Mouse (Mus musculus): ENCODE measurements around the gene Wscd2.

Wscd2 gene

DNA sequence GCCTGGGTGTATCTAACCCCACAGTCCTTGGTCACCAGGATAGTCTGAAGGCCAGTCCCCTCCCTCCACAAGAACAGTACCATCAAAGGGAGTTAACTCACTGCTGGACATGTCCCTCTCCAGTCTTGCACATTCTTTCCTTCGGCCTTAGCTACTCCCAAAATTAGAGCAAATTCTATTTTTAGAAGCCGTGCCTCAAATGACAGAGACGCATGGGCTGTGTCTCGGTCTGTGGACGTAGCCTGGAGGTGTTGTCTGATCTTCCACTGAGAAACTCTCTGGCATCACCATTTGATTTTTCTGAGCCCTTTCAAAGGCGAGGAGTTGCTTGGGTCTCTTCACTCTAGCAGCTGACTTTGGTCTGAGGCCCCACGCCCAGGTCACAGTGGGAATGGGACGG is 2.3 kb upstream of the Wscd2 start:
- no peak for DNase-seq

DNA sequence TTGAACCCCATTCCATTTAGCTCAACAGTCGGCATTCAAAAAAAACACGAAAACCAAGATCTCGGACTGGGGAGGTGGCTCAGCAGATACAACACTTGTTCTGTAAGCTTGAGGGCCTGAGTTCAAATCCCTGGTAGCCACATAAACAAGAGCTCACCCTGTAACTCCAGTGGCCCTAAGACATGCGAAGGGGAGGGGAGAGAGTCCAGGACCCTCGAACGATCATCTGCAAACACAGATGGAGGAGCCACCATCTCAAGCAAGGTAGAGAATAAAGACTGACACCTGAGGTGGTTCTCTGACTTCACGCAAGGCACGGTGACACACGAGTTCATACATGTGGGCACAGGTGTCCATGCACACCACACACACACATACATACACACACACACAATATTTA is 516 bp upstream of the Wscd2 start:
- DNase-seq = no peak

DNA sequence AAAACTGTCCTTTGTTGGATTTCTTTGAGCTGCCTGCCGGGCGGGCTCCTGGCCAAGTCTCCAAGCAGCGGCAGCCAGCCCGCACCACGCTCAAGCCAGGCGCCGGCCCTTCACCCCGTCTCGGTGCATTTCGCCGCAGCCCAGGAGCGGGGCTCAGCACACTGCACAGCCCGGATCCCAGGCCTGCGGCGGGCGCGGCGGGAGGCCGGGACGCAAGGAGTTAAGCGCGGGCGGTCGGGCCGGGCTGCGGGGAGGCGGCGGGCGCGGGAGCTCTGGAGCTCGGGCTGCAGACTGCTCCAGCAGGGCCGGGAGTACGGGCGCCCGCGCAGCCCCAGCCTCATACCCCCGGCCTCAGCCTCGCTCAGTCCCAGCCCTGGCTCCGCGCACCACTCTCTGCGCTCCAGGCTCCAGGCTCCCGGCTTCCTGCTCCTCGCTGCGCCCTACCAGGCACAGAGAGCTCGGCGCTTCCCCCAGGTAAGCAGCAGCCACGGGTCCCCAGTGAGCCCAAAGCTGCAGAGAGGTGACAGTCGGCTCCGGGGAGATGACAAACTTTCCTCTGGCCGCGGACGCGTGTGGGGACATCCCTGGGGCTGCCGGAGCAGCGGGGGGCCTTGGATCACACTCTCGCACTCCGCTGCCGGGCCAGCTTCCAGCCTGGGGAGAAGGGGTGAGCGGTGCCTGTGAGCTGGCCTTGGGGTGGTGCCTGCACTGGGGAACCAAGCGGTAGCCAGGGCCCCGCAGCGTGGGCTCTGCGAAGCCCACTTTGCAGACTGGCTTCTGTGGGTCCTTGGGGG is 531 bp downstream of the Wscd2 start:
- no peak for DNase-seq

DNA sequence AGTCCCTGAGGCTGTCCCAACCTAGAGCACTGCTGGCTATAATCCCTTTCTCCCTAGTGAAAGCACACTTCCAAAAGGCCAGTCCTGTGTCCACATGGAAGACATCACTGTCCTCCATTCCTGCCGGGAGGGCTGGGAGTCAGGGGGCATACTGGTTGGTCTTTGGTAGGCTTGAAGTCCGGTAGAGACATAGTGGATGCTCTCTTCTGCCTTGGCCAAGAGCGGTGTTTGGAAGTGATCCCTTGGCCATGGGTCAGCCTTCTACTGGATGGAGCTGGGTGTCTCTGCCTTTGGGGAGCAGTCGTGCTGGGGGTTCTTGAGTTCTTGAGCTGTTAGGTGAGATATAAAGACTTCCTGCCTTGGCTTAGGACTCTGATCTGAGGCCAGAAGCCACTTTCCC is 1.4 kb downstream of the Wscd2 start:
- no peak for DNase-seq

DNA sequence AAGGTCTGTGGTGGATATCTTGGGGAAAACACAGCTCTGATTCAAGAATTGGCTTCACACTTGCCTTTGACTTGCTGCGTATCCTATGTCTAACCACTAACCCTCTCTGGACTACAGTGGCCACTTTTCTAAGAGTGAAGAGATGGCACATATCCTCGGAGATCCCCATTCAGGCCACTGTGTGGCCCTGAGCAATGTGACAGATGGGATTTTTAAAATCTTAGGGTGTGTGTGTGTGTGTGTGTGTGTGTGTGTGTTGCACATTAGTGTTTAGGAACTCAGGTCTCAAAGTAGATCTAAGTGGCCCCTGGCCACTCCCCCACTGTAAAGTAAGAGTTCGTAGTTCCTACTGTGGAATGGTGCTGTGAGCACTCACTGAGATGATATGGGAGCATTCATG is 1.9 kb downstream of the Wscd2 start:
- no peak for DNase-seq

DNA sequence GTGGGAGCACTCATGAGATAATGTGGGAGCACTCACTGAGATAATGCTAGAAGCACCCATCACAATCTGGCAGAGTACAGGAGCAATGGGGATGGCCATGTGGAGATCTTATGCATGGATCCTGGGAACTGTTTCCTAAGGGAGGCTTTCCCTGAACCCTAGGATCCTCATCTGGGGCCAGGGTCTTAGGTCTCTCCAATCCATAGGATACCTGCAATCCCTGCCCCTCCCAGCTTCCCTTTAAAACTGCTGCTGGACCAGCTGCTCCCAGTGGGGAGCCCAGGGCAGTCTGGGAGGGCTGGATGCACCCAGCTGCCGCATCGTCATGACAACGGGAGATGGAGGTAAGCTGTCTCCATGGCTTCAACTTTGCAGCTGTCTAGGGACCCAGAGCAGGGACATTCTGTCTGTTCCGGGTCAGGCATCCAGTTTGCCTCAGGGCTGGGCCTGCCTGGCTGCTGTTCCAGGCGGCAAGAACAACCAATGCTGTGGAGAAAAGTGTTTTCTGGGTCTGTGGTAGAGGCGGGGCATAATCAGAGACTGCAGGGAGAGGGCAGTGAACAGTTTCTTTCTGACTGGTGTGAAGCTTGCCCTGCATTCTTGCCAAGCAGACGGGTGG is 2.4 kb downstream of the Wscd2 start:
- DNase-seq = no peak

DNA sequence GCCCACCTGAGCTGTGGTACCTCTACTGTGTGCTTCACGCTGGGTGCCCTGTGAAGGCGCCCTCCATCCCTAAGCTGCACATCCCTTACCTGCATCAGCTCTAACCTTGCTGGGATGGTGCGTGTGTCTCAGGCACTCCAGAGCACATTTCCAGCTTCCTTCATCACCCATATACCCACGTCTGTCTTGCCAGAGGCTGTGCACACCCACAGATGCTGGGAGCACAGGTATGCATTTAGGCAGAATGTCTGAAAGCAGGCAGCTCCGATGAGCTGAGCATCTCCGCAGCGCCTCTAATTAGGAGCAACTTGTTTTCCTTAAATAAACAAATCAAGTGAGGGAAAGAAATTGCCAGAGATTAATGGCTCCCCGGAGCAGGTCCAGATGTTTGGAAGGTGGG is 3.9 kb downstream of the Wscd2 start:
- no peak for DNase-seq

DNA sequence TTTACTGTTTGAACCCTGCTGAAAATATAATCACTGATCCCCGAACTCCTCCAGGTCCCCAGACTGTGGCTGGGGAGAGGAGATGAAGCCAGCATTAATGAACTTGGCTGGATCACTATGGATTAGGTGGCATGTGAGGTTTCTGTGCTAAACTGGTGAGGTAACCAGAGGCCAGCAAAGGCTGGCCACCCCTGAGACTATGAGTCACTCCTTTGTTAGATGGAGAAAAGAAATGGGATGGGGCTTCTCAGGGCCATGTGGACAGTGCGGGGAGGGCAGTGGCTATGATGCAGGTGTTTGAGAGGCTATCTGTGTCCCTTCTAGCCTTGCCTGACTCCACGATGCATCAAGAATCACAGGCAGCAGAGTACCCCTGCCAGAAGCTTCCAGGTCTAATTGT is 6.8 kb downstream of the Wscd2 start:
- no peak for DNase-seq

DNA sequence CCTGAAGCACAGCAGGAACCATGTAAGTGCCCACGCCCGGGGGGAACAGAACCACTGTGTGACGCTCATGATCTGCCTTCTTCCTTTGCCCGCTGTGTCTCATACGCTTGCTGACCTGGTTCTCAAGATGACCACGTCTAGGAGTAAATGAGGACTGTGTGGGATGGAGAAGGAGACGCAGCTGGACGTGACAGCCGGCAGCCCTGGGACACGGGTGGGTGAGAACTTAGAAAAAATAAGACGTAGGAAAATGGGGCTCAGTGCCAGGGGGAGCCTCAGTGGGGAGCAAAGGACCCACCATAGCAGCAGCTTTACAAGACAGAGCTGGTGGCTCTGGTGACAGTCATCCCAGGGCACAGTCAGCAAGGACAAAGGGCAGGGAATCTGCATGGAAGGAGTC is 9.3 kb downstream of the Wscd2 start:
- DNase-seq = no peak

DNA sequence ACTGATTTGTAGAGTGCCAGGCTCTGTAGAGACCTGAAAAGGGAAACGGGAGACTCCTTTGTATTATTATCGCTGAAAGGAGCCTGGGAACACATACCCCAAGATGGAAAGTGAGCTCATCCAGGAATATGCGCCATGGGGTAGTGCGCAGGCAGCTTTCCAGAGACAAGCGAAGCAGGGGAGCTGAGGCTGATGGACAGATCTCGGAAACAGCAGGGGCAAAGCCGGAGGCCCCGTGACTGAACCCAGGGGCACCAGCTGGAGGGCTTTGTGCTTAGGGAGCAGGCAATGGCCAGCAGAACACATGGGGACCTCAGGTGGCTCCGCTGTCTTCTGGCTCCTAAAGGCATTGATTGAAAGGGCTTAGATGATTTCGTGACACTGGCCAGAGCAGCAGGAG is 13.1 kb downstream of the Wscd2 start:
- DNase-seq = no peak

DNA sequence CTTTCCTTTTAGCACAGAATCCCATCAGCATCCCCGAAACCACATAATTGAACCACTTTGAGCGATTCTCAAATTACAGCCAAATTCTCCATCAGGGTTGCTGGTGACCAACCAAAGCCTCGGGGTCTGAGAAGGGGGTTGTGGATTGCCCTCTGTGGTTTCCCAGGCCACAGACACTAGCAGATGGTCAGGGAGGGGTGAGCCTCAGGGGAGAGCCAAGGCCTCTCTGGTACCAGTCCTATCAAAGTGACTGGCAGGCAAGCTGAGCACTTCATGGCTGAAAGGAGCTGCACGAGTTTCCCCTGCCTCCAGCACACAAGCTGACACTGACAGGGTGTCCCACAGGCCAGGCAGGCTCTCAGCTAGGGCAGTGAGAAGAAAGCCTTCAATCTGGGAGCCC is 14.5 kb downstream of the Wscd2 start:
- no peak for DNase-seq

DNA sequence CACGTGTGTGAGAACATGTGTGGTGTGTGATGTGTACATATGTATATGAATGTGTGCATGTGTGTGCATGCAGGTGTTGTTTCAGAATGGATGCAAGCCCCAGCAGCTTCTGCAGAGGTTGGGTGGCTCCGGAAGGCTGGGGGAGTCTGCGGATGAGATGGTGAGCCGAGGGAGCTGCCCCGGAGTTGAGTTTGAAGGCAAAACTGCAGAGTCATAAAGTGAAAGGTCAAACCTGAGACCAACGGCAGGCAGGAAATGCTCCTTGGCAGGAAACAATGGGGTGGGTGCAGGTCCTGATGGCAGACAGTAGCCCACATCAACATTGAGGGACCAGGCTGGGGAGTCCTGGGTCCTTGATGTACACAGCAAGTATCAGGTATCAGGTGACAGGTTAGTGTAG is 15.9 kb downstream of the Wscd2 start:
- DNase-seq = no peak

DNA sequence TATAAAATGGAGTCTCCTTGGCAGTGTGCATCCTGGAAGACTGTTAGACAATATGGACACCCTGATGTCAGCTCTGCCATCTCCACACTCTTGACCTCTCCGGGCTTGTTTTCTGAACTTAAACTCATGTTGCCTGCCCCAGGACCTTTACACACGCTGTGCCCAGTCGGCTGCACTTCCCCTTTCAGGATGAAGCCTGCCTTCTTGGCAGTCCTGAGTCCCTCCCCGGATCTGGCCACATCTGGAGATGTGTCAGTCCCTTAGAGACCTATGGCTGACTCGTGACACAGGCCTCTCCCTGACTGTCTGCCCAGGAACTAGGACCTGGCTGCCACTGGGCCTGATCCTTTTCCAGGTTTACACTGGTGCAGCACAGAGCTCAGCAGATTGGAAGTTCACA is 16.6 kb downstream of the Wscd2 start:
- no peak for DNase-seq

DNA sequence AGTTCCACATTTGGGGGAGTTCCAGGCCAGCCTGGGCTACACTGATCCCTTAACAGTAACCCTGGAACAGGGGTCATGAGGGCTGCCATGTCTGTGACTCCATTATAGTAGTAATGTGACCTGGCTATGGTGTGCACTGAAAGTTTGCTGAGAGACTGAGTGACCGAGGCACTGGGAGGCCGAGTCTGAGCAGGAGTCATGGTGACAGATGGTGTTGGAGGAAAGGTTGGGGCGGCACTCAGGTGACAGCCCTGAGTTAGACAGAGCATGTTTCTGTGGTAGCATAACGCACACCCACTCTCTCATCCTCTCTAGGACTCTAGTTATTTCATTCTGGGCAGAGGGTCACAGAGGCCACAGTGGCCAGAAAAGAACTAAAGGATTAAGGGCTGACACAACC is 19.0 kb downstream of the Wscd2 start:
- no peak for DNase-seq

DNA sequence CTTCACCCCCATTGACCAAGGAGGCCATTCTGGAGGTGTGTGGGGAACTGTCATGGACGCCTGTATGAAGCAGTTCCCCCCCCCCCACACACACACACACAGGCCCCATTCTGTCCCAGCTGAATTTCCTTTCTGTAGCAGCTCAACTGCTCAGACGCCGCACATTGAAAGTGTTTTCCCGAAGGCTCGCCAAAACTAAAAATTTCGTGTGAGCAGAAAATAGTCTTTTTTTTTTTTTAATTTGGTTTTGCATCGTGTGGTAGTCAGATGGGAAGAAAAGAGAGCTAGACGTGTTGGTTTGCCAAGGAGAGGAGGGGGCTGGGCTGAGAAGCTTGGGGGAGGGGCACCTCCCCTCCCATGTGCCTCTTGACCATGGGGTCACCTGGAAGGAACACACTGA is 23.5 kb downstream of the Wscd2 start:
- no peak for DNase-seq

DNA sequence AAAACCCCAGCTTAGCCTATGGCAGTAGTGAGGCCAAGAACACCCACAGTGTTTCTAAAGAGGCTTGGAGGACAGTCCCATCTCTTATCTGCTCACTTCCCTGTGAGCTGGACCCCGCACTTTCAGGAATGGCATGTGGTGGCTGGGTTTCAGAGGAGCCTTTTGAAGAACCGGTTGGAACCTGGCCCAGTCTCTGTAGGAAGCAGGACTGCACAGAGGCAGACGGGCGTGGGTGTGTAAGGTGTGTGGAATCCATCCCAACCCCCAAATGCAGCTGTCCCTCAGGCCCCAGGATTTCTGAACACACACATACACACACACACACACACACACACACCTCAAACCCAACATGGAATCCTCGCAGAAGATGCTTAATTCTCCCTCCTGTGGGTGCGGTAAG is 23.9 kb downstream of the Wscd2 start:
- no peak for DNase-seq

DNA sequence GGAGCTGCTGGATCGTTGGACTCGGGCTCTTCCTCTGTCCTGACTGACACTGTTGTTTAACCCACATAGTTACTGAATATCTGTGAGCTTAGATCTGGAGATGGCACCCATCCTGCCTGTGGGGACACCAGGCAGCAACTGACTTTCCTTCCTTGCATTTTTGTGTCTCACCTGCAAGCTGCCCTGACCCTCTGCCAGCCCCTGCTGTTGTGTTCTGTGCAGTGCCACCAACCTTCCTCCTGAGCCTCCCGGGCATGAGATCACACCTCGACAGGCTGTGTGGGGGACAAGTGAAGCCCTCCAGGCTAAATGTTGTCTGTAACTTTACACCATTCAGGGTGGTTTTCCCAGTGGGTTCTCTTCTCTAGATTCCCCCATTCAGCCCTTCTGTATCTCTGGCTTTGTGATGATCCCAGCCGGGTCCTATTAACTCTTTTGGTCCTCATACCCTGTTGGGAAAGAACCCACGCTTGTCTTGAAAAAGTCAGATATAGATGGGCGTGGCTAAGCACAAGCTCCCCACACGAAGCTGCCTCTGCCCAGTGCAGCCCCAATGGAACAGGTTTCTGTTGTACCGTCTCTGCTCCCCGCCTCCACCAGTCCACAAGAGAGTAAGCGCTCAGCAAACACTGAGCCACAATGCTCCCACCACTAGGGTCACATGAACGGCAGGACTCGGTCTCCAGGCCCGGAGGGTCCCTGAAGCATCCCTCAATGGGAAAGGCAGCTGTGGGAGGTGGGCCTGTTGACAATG is 26.2 kb downstream of the Wscd2 start:
- no peak for DNase-seq

DNA sequence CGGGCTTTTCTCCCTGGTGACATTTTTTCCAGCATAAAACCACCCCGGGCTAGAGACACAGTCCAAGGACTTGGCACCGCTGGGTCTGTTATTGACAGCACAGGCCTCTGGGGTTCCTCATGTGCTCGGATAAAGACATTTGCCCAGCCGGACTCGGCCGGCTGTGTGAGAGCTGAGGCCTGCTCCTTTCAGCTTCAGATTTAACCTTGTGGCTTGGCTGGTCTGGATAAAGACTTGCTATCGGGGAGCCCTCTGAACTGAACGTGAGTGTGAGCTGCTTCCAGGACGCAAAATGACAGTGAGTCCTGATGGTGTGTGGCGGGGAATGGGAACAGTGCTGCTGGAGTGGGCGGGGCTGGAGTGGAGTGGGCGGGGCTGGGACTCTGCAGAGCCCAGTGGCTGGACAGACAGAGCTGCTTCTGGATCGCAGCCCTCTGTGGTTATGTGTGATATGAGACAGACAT is 26.8 kb downstream of the Wscd2 start:
- no peak for DNase-seq

DNA sequence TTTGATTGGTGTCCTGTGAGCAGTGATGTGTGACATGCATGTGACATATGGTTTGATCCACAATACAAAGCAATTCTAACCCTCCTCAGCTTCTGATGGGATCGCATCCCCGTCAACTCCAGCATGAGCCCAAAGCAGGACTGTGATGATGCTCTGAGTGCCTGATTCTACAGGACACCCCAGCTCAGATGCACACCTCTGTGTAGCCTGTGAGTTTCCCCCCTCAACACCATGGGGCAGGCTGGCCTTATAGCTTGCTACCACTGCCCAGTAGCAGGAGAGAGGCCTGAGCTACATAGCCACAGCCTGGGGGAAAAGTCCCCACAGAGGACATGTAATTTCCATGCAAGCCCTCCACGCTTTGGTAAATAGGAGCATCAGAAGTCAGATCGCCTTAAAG is 27.3 kb downstream of the Wscd2 start:
- DNase-seq = no peak

DNA sequence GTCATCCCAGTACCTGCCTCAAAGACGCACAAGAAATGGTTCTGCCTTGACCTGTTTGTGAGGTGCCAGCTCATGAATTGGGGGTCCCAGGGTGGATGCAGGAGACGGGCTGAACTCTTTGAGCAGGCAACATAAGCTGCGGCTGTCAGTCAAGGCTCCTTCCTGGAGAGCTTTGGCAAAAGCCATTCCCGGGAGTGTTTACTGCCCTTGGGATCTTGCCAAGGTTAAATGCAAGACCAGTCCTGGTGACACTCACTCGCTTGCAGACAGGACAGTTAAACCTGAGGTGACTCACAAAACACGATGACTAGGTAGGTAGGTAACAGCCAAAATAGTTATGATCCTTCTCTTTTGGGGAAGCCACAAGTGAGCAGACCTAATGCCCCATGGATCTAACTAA is 30.9 kb downstream of the Wscd2 start:
- DNase-seq = no peak

DNA sequence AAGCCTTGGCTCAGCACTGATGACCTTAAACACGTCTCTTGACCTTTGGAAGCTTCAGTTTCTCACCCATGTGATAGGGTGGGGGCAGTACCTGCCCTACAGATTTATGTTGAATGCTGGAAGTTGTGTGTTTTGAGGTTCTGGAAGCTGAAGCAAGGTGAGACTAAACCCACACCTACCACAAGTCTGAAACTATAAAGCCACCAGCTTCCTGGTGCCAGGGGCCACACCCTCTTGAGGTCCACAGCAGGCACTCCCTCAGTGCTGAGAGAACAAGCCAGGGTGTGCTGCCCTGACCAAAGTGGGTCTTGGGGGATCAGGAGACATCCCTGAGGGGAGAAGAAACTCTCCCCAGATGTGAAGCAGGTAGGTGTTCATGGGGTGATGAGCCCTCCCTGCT is 48.7 kb downstream of the Wscd2 start:
- DNase-seq = no peak

DNA sequence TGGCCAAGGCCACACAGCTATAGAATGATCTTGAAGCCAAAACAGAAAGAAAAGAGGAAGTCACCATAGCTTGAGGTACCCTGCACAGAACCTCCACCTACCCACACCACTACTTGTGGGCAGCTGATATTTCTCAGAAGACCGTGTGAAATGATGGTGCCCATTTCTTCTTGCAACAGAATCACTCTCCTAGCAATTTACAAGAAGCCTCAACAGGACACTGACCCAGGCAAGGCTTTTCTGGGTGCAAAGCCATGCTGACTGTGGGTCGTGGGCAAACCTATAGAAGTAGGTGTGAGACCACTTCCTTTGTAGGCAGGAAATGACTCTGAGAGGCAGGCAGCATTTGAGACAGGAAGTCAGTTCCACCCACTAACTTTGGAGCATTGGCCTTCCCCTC is 49.3 kb downstream of the Wscd2 start:
- no peak for DNase-seq

DNA sequence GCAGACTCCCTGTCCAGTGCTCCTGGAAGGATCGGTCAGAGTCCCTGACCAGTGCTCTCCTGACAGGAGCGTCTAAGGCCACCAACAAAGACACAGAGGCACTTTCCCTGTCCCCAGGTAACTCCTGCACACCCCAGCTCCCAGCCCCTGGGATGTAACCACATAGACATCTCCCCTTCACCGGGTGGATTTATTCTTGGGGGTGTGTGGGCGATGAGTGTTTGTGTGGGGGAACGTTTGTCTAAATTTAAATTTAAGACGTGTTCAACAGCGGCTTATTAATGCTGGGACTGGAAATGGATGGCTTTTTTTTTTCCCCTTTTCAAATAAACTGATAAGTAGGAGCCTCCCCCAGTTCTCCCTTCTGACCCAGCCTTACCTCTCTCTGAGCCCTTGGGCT is 49.7 kb downstream of the Wscd2 start:
- DNase-seq = no peak

DNA sequence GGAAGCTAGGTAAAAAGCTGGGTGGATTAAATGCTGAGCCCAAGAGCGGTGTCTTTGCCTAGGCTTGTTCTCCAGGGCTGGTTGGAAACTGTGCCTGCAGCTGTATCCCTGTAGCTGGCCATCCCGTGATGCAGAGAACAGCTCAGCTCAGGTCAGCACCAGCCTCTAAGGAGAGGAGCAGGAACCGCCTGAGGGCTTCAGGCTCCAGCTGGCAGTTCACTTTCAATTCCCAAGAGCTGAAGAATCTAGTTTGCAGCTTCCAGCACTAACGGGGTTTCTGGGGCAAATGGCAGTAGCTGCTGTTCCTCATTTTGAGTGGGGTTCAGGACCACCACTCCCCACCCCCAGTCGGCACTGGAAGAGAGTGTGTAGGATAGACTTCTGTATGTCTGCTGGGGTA is 51.1 kb downstream of the Wscd2 start:
- no peak for DNase-seq
